ENCODE assay signal across 8 mouse cellular contexts in the genomic region with DNA sequence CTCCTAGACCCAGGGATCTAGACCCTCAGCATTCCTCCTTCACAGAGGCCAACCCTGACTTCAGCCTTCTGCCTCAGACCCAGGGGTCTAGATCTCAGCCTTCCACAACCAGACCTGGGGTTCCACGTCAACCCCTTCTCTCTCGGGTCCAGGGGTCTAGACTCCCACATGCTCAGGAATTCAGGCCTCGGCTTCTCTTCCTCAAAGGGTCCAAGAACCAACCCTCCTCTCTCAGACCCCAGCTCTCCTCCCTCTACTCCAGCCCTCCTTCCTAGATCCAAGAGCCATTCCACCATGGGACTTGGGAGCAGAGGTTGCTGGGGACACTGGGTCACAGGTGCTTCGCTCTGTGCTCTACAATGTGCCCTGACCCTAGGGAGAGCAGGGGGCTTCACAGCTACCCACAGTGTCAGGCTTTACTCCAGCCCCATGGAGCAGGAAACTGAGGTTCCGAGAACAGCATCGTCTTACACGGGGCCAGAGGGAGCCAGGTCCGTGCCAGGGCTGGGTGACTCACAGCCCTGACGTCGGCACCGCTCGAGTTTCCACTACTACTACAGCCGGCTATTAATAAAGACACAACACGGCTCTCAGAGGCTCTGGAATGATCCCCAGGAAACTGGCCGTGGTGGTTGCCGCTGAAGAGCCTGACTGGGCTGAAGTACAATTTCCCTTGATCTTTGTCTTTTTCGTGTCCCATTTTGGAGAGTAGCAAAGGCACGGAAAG. TPM values are rescaled to one million over a fixed set of nuclear protein-coding genes. Genes with fewer than 3 reads are reported as not detected.
A peak's percentile ranks its signal among the peaks of the same experiment; 100 is the strongest.
DNase-seq lines count a peak whose midpoint lies in the region; ATAC-seq and TF ChIP-seq lines count a peak whose summit lies in the region.
"Had no signal": no experiment of that assay in that cellular context is flagged by ENCODE, and none has a peak within 500 bp of the region (broad histone marks: within the 10 kb centered on the region; RNA-seq: fewer than 3 reads in every experiment).

No protein-coding gene starts in this region.

- WGBS in neural tube, embryonic 15.5 days = 83% methylated on average over 18 of the region's 18 CpGs
- WGBS in liver, embryonic 12.5 days (ENCODE audit: insufficient replicate concordance) = 49% methylated on average over 18 of the region's 18 CpGs

- no peaks in the 10 kb centered on the region for H3K9me3 ChIP-seq in neural tube, embryonic 15.5 days (replicated peaks)
- H3K9me3 ChIP-seq in liver, embryonic 12.5 days (replicated peaks) = peaks cover 4% of the 10 kb centered on the region; the same call in 1 of the 2 replicates

- ATAC-seq in CD4-positive, CD25-positive, alpha-beta regulatory T cell, adult 4 months = peak; percentile 26
- ATAC-seq in neural tube, embryonic 15.5 days (ENCODE audit: low FRiP score) = no peak
- ATAC-seq in cerebellum, adult (ENCODE audit: insufficient number of reproducible peaks, low FRiP score, low TSS enrichment) = no peak
- ATAC-seq in liver, embryonic 12.5 days = no peak

- 0 out of 2 replicates have a peak, but pooled peaks cover 4% of the 10 kb centered on the region for H3K27me3 ChIP-seq in neural tube, embryonic 15.5 days (replicated peaks)
- peaks cover 14% of the 10 kb centered on the region for H3K27me3 ChIP-seq in liver, embryonic 12.5 days (replicated peaks)

- intact Hi-C loops in gastrocnemius, adult 2 months (cut with DNase I) = no loop called here
- intact Hi-C loops in heart, postnatal 36 days (cut with DNase I) = no loop called here

- TF ChIP-seq CTCF in gastrocnemius, adult 2 months (IDR thresholded peaks at IDR 0.05) = no peak

- no peaks in the 10 kb centered on the region for H3K36me3 ChIP-seq in neural tube, embryonic 15.5 days
- no peaks in the 10 kb centered on the region for H3K36me3 ChIP-seq in liver, embryonic 12.5 days

- H3K4me2 ChIP-seq in neural tube, embryonic 15.5 days = no peak overlapping the region
- H3K4me2 ChIP-seq in liver, embryonic 12.5 days = no peak overlapping the region

- peak overlapping the region; percentile 24; the same call in 1 of the 2 replicates for H3K4me3 ChIP-seq in gastrocnemius, adult 2 months
- H3K4me3 ChIP-seq in neural tube, embryonic 15.5 days (replicated peaks) = no peak overlapping the region
- no peak overlapping the region for H3K4me3 ChIP-seq in liver, embryonic 12.5 days

- H3K27ac ChIP-seq in gastrocnemius, adult 2 months = peak overlapping the region; percentile 86
- H3K27ac ChIP-seq in neural tube, embryonic 15.5 days (replicated peaks) = no peak overlapping the region
- H3K27ac ChIP-seq in liver, embryonic 12.5 days = no peak overlapping the region

- DNase-seq in 416B (ENCODE audit: low read depth) = peak; percentile 87
- DNase-seq in gastrocnemius, adult 2 months = peak; percentile 91
- DNase-seq in heart, postnatal 36 days = peak; percentile 67 to 73

- no peak overlapping the region for H3K9ac ChIP-seq in neural tube, embryonic 15.5 days (replicated peaks)
- H3K9ac ChIP-seq in liver, embryonic 12.5 days = no peak overlapping the region

- no peaks in the 10 kb centered on the region for H3K4me1 ChIP-seq in neural tube, embryonic 15.5 days
- no peaks in the 10 kb centered on the region for H3K4me1 ChIP-seq in liver, embryonic 12.5 days

RNA-seq across cellular contexts. Expression of a gene that starts 1.5 kb away (rescaled TPM):
- polyA plus RNA-seq in CD4-positive, CD25-positive, alpha-beta regulatory T cell, adult 4 months (2017; shearing (Covaris generic)) = not detected
- total RNA-seq in gastrocnemius, adult 2 months (2021) = 1 to 10 TPM in 1 of 2 experiments, under 1 TPM in 1; 0.46 to 5.2 TPM
- 10 to 100 TPM; 31.5 to 45.5 TPM for total RNA-seq in heart, postnatal 36 days (2021)
- 0.32 and 0.35 TPM in 2 replicates for polyA plus RNA-seq in neural tube, embryonic 15.5 days (2015; fragmentation: Nextera tagmentation; extraction: Ambion mirVana)
- polyA plus RNA-seq in liver, embryonic 12.5 days (2016; fragmentation: Nextera tagmentation; extraction: Ambion mirVana) = not detected in 2 replicates

RNA-seq across cellular contexts. Expression of a gene that starts 8.3 kb away (rescaled TPM):
- polyA plus RNA-seq in CD4-positive, CD25-positive, alpha-beta regulatory T cell, adult 4 months (2017; shearing (Covaris generic)) = not detected
- 10 to 100 TPM; 36.7 to 77.0 TPM for total RNA-seq in gastrocnemius, adult 2 months (2021)
- 10 to 100 TPM; 26.5 to 34.0 TPM for total RNA-seq in heart, postnatal 36 days (2021)
- polyA plus RNA-seq in neural tube, embryonic 15.5 days (2015; fragmentation: Nextera tagmentation; extraction: Ambion mirVana) = 0.14 TPM in 1 of 2 replicates, not detected in the other
- polyA plus RNA-seq in liver, embryonic 12.5 days (2016; fragmentation: Nextera tagmentation; extraction: Ambion mirVana) = not detected in 2 replicates
- total RNA-seq: left cerebral cortex, postnatal 25 days had no signal

RNA-seq across cellular contexts. Expression of a gene that starts 23.5 kb away (rescaled TPM):
- polyA plus RNA-seq in CD4-positive, CD25-positive, alpha-beta regulatory T cell, adult 4 months (2017; shearing (Covaris generic)) = 1 to 10 TPM; 3.6 to 6.4 TPM
- 1 to 10 TPM; 8.8 to 9.5 TPM for total RNA-seq in gastrocnemius, adult 2 months (2021)
- total RNA-seq in heart, postnatal 36 days (2021) = 10 to 100 TPM; 14.2 to 16.4 TPM
- polyA plus RNA-seq in neural tube, embryonic 15.5 days (2015; fragmentation: Nextera tagmentation; extraction: Ambion mirVana) = 49.6 and 57.0 TPM in 2 replicates
- polyA plus RNA-seq in liver, embryonic 12.5 days (2016; fragmentation: Nextera tagmentation; extraction: Ambion mirVana) = 6.4 and 6.9 TPM in 2 replicates

RNA-seq across cellular contexts. Expression of a gene that starts 41.7 kb away (rescaled TPM):
- 10 to 100 TPM; 44.1 to 45.4 TPM for polyA plus RNA-seq in CD4-positive, CD25-positive, alpha-beta regulatory T cell, adult 4 months (2017; shearing (Covaris generic))
- 10 to 100 TPM in 1 of 2 experiments, 1 to 10 TPM in 1; 6.5 to 10.4 TPM for total RNA-seq in gastrocnemius, adult 2 months (2021)
- 10 to 100 TPM in 1 of 2 experiments, 1 to 10 TPM in 1; 9.7 to 10.4 TPM for total RNA-seq in heart, postnatal 36 days (2021)
- polyA plus RNA-seq in neural tube, embryonic 15.5 days (2015; fragmentation: Nextera tagmentation; extraction: Ambion mirVana) = 7.3 and 9.9 TPM in 2 replicates
- 11.5 and 11.7 TPM in 2 replicates for polyA plus RNA-seq in liver, embryonic 12.5 days (2016; fragmentation: Nextera tagmentation; extraction: Ambion mirVana)

RNA-seq across cellular contexts. Expression of a gene that starts 42.0 kb away (rescaled TPM):
- 10 to 100 TPM in 1 of 2 experiments, 1 to 10 TPM in 1; 9.5 to 12.0 TPM for polyA plus RNA-seq in CD4-positive, CD25-positive, alpha-beta regulatory T cell, adult 4 months (2017; shearing (Covaris generic))
- 10 to 100 TPM; 23.2 to 23.3 TPM for total RNA-seq in gastrocnemius, adult 2 months (2021)
- 10 to 100 TPM; 17.0 to 21.6 TPM for total RNA-seq in heart, postnatal 36 days (2021)
- 37.0 TPM in 2 replicates for polyA plus RNA-seq in neural tube, embryonic 15.5 days (2015; fragmentation: Nextera tagmentation; extraction: Ambion mirVana)
- polyA plus RNA-seq in liver, embryonic 12.5 days (2016; fragmentation: Nextera tagmentation; extraction: Ambion mirVana) = 29.4 TPM in 2 replicates
